Mouse (Mus musculus) spleen, adult 2 months (tissue): ENCODE measurements around the gene Naga.

Experiments used
- CTCF ChIP-seq: fragments of 200-500 bp; IDR thresholded peaks from 2 replicates; pipeline ENCODE4 v1.5.1; 2011; ENCODE audit warnings: mild to moderate bottlenecking, inconsistent platforms; ENCODE audit not compliant: insufficient read depth, insufficient read length, insufficient replicate concordance; ENCODE audit errors: extremely low read depth
- POLR2A ChIP-seq: fragments of 200-500 bp; IDR thresholded peaks from 2 replicates; pipeline ENCODE4 v1.6.1; 2011; ENCODE audit warnings: low read depth, low read length, inconsistent platforms

DNA sequence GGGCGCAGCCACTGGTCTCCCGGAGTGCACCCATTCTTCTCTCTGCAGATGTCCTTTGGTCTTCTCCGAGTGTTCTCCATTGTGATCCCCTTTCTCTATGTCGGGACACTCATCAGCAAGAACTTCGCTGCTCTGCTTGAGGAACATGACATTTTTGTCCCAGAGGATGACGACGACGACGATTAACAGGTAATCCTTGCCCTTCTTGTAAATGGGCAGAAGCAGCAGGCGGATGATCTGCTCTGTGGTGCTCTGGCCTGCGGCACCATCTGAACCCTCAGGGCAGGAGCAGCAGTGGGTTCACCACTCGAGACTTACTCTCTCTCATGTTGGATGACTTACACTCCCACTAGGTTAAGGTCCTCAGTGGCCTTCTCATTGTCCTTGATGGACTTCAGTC is 9.1 kb upstream of the Naga start:
- no peak for TF ChIP-seq POLR2A
- TF ChIP-seq CTCF, result no peak
